Mouse (Mus musculus) embryonic fibroblast, embryonic 13.5 days (primary cell): Measurements from ENCODE around the gene Plekhh3.

Source experiments
- CTCF ChIP-seq: IDR thresholded peaks from 2 replicates; pipeline ENCODE4 v1.5.1; 2011; ENCODE audit warnings: mild to moderate bottlenecking, control low read depth, low read length, moderate library complexity, borderline replicate concordance; ENCODE audit not compliant: insufficient read depth
- POLR2A ChIP-seq: IDR thresholded peaks from 2 replicates; pipeline ENCODE4 v1.6.1; 2011; ENCODE audit warnings: low read depth, mild to moderate bottlenecking, control low read depth, low read length, moderate library complexity

DNA sequence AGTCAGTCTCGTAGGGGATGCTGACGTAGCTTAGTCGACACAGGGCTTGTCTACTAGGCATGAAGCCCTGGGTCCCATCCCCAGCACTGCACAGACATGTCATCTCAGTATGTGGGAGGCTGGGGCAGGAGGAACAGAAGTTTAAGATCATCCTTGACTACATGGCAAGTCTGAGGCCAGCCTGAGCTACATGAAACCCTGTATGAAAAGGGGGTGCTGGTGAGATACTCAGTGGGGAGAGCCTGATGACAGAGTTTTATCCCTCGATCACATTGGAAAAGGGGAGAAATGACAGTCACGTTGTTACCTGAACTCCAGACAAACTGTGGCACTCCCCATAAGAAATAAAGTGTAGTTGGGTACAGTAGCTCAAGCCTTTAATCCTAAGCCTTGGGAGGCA, 16.4 kb upstream of the Plekhh3 start:
- TF ChIP-seq CTCF (no peak), POLR2A (no peak)
